Mouse (Mus musculus) ZHBTc4 (cell line): ENCODE measurements around the gene Prss28.

ENCODE experiments used
- DNase-seq: peaks from one replicate; pipeline ENCODE4 v3.0.0-alpha.2; 2011; ENCODE audit warnings: low read depth, low spot score

Gene Prss28

DNA sequence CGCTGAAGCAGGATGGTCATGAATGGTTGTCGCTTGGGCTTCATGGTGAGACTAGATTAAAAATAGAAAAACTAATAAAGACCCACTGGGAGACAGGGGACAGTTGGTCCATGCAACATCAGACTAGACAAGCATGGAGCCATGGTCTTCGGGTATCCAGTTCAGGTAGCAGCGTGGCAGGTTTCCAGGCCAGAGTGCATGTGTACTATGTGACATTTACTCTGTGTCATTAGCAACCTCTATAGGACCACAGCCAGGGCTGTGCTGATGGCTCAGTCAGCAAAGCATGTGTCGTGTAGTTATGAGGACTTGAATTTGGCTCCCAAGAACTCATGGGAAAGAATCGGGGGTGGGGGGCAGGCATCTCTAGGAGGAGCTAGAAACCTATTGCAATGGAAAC, 31.6 kb downstream of the Prss28 start:
- no peak for DNase-seq

DNA sequence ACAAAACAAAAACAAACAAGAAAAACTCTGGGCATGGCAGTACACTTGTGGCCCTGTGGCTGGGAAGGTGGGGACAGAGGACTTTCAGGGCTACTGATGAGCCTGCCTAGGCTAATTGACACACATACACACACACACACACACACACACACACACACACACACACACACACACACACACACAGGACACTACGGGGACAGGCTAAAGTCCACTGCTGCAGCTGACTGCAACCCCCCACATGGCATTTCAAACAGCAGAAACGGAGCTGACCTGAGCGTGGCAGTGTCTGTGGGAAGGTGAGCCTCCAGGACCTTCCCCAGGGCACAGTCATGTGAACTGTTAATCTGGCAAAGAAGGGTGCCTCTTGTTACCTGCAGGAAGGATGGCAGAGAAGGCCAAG, 33.0 kb downstream of the Prss28 start:
- no peak for DNase-seq

DNA sequence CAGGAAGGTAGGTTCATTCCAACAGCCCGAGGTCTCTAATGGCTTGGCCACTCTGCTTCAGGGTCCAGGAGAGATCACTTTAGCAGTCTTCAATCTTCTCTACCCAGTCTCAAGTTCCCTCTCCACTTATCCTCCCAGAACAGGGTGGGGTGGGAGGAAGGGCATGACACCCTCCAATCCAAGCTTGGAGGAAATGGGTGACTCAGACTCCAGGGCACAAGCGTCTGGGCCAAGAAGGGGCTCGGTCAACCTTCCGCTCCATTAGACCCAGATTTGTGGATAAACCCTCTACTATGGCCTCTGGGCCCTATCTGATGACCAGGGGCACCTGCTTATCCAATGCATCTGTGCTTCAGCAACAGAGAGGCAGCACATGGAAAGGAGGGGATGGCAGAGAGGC, 37.0 kb downstream of the Prss28 start, which contains the start of gene Tpsab1:
Gene Tpsab1 (minus strand): TSS at position 101 of the 400 bp plus-strand sequence.
- DNase-seq: no peak

DNA sequence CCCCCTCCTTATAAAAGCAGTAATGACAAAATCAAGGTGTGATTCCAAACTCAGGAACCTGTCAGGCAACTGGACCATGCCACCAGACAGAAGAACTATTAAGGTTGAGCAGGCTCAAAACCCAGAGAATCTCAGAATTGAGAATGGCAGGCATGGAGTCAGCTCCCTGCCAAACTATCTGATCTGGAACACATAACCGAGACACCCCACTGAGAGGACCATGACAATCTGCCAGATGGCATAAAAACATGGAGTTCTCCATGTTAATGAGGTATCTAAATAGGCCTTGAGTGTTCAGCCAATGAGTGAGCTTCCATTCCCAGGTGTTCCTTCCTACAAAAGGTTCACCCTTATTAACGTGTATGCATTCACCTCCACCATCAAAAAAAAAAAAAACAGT, 52.8 kb downstream of the Prss28 start:
- no peak for DNase-seq
